Mouse (Mus musculus) neural tube, embryonic 15.5 days (tissue): ENCODE data around the gene Flot2. TPM values are rescaled to one million over a fixed set of nuclear protein-coding genes. Genes with fewer than 3 reads are reported as not detected.

Experiments used
- ATAC-seq: fragments of 200-750 bp; cut with Nextera tagmentation; 2 replicates; pipeline ENCODE4 v1.8.0; 2017; ENCODE audit warnings: mild to moderate bottlenecking, moderate TSS enrichment, moderate library complexity; ENCODE audit not compliant: low FRiP score
- H3K27ac ChIP-seq: fragments of 300-500 bp; sonication (generic); replicated peaks from 2 replicates; pipeline ENCODE4 v1.5.1; 2015; ENCODE audit warnings: mild to moderate bottlenecking, inconsistent platforms
- H3K27me3 ChIP-seq: fragments of 300-500 bp; sonication (generic); replicated peaks from 2 replicates; pipeline ENCODE4 v1.6.1; 2015; ENCODE audit warnings: inconsistent platforms
- H3K36me3 ChIP-seq: fragments of 300-500 bp; sonication (generic); 2 replicates; pipeline ENCODE4 v1.6.1; 2015; ENCODE audit warnings: inconsistent platforms
- H3K4me1 ChIP-seq: fragments of 300-500 bp; sonication (generic); 2 replicates; pipeline ENCODE4 v1.6.1; 2015; ENCODE audit warnings: inconsistent platforms
- H3K4me2 ChIP-seq: fragments of 300-500 bp; sonication (generic); 2 replicates; pipeline ENCODE4 v1.6.1; 2015; ENCODE audit warnings: inconsistent platforms, mild to moderate bottlenecking, moderate library complexity
- H3K4me3 ChIP-seq: fragments of 300-500 bp; sonication (generic); replicated peaks from 2 replicates; pipeline ENCODE4 v1.5.1; 2015; ENCODE audit warnings: mild to moderate bottlenecking, inconsistent platforms
- H3K9ac ChIP-seq: fragments of 300-500 bp; sonication (generic); replicated peaks from 2 replicates; pipeline ENCODE4 v1.6.1; 2015; ENCODE audit warnings: mild to moderate bottlenecking, inconsistent platforms
- H3K9me3 ChIP-seq: fragments of 300-500 bp; sonication (generic); replicated peaks from 2 replicates; pipeline ENCODE4 v1.6.1; 2016; ENCODE audit warnings: inconsistent platforms
- WGBS: fragments of 180-500 bp; shearing (Covaris S2); methylation state at CpG from one replicate; pipeline ENCODE4 v1.1.7; 2015; ENCODE audit warnings: mixed read lengths; 5-methylcytosine and 5-hydroxymethylcytosine counted together
- polyA plus RNA-seq: library from polyadenylated mRNA; unstranded; fragments of >200 nt; fragmentation: Nextera tagmentation; extraction: Ambion mirVana; gene quantifications from 2 replicates; pipeline ENCODE4 v1.2.1, GENCODE M21; 2015

Gene Flot2
- polyA plus RNA-seq, 1 experiment from 2014 or later = 132 TPM

DNA sequence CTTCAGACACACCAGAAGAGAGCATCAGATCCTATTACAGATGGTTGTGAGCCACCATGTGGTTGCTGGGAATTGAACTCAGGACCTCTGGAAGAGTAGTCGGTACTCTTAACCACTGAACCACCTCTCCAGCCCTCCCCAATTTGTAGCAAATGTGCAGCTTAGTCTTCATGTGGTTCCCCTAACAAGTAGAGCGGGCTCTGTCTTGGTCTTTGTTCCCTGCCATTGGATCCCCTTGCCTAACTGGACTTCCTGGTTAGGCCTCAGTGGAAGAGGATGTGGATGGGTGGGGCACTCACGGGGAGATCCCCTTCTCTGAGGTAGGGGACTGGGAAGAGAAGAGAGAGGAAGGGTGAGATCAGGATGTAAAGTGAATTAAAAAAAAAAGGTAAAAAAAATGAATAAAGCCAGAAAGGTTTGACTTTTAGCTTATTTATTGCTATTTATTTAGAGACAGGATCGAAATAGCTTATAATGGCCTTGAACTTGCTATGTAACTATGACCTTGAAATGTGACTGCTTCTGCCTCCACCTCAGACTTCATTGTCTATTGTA, 49.3 kb downstream of the Flot2 start:
- ATAC-seq = no peak
- peaks cover 8% of the 10 kb centered on the region; the same call in 1 of the 2 replicates for H3K27me3 ChIP-seq

DNA sequence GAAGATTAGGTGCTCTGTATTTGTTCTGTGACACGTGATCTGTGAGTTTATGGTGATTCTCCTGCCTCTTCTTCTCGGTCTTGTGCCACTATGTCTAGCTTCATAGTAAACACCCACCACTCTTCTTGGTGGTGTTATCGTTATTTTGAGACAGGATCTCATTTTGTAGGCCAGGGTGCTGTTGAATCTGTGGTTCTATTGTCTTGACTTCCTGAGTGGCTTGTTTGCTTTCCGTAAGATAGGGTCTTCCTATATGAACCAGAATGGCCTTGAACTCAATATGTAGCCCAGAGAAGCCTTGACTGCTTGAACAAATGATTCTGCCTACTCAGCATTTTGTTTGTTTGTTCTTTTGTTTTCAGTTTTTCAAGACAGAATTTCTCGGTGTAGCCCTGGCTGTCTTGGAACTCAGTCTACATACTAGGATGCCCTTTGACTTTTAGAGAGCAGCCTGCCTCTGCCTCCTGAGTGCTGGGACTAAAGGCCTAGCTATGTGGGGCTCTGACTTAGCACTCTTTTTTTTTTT, 50.1 kb downstream of the Flot2 start:
- Histone ChIP-seq H3K36me3 (no peaks in the 10 kb centered on the region), H3K27ac (no peak overlapping the region), H3K4me2 (no peak overlapping the region), H3K27me3 (peaks cover 8% of the 10 kb centered on the region; the same call in 1 of the 2 replicates), H3K4me3 (no peak overlapping the region), H3K9ac (no peak overlapping the region), H3K9me3 (no peaks in the 10 kb centered on the region), H3K4me1 (no peaks in the 10 kb centered on the region)
- 86% methylated on average over 5 of the region's 5 CpGs for WGBS
- no peak for ATAC-seq

More for the DNA sequence above, 49.3 kb downstream of the Flot2 start:
- WGBS = 79% methylated on average over 4 of the region's 4 CpGs
- H3K36me3 ChIP-seq = no peaks in the 10 kb centered on the region
- no peak overlapping the region for H3K27ac ChIP-seq
- H3K9ac ChIP-seq = no peak overlapping the region
- H3K4me2 ChIP-seq = no peak overlapping the region
- H3K9me3 ChIP-seq = no peaks in the 10 kb centered on the region
- H3K4me3 ChIP-seq = no peak overlapping the region
- H3K4me1 ChIP-seq = no peaks in the 10 kb centered on the region

DNA sequence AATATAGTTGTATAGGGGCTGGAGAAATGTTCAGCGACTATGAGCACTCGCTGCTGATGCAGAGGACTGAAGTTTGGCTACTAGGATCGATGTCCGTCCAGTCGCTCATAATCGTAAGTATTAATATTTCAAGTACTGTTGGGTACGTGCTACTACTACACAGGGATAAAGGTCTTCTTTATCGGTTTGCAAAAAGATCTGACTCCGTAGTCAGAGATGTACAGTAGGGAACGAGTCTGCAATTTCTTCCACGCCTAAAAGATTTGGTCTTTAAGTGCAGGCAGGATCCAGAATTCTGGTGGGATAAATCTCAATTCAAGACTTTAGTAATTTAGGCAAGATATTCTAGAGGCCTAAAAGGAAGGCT, 56.4 kb downstream of the Flot2 start:
- peaks cover 36% of the 10 kb centered on the region for H3K4me1 ChIP-seq
- peak; percentile 29; the same call in 1 of the 2 replicates for ATAC-seq
- 47% methylated on average over 11 of the region's 11 CpGs for whole genome bisulfite sequencing
- peak overlapping the region; percentile 90 for H3K27ac ChIP-seq
- H3K36me3 ChIP-seq = no peaks in the 10 kb centered on the region
- H3K9ac ChIP-seq = peak overlapping the region; percentile 83
- H3K9me3 ChIP-seq = no peaks in the 10 kb centered on the region
- peak overlapping the region; percentile 85 for H3K4me3 ChIP-seq
- H3K27me3 ChIP-seq = no peaks in the 10 kb centered on the region; the same call in 1 of the 2 replicates
- peak overlapping the region; percentile 71 for H3K4me2 ChIP-seq

DNA sequence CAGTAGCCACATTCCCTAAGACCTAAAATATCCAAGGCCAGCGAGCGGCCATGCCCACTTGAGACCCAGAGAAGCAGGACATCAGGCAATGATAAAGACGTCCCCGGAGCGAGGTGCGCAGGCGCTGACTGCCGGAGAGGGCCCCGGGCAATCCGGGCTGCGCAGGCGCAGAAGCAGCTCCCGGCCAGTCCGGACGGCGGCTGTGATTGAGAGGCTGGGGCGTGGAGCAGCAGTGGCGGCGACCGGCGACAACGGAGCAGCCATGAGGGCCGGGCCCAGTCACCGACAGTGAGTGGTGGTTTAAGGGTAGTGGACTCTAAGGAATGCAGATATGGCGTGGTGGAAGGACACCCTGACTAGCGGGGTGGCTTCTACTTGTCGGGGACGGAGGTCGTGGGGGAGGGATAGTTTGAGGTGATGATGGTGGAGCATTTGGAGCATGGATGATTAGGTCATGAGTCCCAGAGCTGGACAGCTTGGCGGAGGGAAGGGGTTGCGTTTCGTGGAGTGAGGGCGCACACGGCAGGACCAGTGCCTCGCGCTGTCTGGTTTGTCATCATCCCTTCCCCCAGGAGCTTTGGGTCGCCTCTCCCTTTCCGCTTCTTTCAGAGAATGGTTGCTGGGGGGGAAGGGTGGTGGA, 56.9 kb downstream of the Flot2 start, which contains the start of gene Fam222b:
Gene Fam222b (plus strand): TSS at position 157 of the 640 bp plus-strand sequence.
- H3K9me3 ChIP-seq = no peaks in the 10 kb centered on the region
- H3K27ac ChIP-seq = peak within 1 kb of the TSS; percentile 90
- peak within 1 kb of the TSS; percentile 83 for H3K9ac ChIP-seq
- WGBS = under 1% methylated on average over 38 of the region's 38 CpGs
- H3K27me3 ChIP-seq = no peaks in the 10 kb centered on the region; the same call in 1 of the 2 replicates
- ATAC-seq = peak; percentile 96
- H3K4me1 ChIP-seq = peaks cover 36% of the 10 kb centered on the region
- H3K4me3 ChIP-seq = peak within 1 kb of the TSS; percentile 85
- no peaks in the 10 kb centered on the region for H3K36me3 ChIP-seq
- H3K4me2 ChIP-seq = peak within 1 kb of the TSS; percentile 71

DNA sequence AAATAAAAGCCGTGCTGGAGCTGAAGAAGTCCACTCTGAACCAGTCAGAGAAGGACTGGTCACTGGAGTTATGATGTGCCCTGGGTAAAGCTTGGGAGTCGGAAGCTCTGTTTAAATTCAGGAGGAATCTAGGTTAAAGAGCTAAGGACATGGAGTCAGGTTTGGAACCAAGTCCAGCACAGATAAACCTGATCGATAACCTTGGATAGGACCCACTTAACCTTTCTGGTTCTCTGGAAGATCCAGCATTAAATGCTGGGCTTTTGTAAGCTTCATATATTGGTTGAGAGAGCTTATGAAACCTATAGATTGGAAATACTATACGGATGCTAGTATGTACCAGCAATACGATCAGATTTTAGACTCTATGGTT, 57.4 kb downstream of the Flot2 start:
- peaks cover 36% of the 10 kb centered on the region for H3K4me1 ChIP-seq
- H3K27ac ChIP-seq = peak overlapping the region; percentile 90
- no peaks in the 10 kb centered on the region for H3K36me3 ChIP-seq
- WGBS = 22% methylated on average over 5 of the region's 5 CpGs
- no peaks in the 10 kb centered on the region for H3K9me3 ChIP-seq
- ATAC-seq = no peak
- peak overlapping the region; percentile 71 for H3K4me2 ChIP-seq
- peak overlapping the region; percentile 83 for H3K9ac ChIP-seq
- no peaks in the 10 kb centered on the region; the same call in 1 of the 2 replicates for H3K27me3 ChIP-seq
- H3K4me3 ChIP-seq = peak overlapping the region; percentile 85

DNA sequence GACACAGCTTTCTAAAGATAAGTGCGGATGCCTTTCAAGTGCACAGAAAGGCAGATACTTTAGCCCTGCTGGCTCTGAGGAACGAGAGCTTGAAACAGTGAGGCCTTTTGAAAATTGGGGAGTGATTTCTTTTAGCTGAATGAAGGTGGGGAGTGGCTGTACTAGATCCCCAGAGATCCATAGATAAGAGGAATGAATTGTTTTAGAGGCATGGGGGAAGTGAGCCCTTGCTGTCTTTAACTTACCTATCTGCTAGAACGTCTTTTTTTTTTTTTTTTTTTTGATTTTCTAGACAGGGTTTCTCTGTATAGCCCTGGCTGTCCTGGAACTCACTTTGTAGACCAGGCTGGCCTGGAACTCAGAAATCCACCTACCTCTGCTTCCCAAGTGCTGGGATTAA, 59.3 kb downstream of the Flot2 start:
- Histone ChIP-seq H3K4me3 (peak overlapping the region; percentile 16), H3K36me3 (no peaks in the 10 kb centered on the region), H3K27ac (0 out of 2 replicates have a peak overlapping the region, but pooled peaks have one; percentile 18), H3K9ac (0 out of 2 replicates have a peak overlapping the region, but pooled peaks have one; percentile 36), H3K9me3 (no peaks in the 10 kb centered on the region), H3K27me3 (no peaks in the 10 kb centered on the region), H3K4me2 (peak overlapping the region; percentile 71), H3K4me1 (peaks cover 36% of the 10 kb centered on the region)
- WGBS = 43% methylated on average over 3 of the region's 3 CpGs
- ATAC-seq = no peak

DNA sequence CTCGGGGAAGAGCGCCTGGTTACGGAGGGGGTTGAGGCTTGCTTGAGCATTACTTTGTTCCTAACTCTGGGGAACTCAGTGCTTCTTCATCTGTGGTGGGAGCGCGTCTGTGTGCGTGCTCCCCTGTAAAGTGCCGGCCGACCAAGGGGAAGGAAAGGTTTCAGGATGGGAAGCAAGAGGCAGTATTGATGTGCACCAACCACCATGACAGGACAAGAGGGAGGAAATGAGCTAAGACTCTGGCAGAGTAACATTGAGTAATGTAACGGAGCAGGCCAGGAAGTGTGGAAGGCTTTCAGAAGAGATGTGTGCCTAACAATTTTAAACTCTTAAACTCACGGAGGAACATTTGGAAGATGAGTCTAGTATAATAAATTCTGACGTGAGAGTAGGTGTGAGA, 63.0 kb downstream of the Flot2 start:
- H3K27ac ChIP-seq = no peak overlapping the region
- H3K4me3 ChIP-seq = no peak overlapping the region
- H3K9ac ChIP-seq = no peak overlapping the region
- H3K9me3 ChIP-seq = no peaks in the 10 kb centered on the region
- 90% methylated on average over 11 of the region's 11 CpGs for WGBS
- H3K36me3 ChIP-seq = no peaks in the 10 kb centered on the region
- ATAC-seq = no peak
- no peaks in the 10 kb centered on the region for H3K27me3 ChIP-seq
- peaks cover 26% of the 10 kb centered on the region for H3K4me1 ChIP-seq
- H3K4me2 ChIP-seq = no peak overlapping the region

DNA sequence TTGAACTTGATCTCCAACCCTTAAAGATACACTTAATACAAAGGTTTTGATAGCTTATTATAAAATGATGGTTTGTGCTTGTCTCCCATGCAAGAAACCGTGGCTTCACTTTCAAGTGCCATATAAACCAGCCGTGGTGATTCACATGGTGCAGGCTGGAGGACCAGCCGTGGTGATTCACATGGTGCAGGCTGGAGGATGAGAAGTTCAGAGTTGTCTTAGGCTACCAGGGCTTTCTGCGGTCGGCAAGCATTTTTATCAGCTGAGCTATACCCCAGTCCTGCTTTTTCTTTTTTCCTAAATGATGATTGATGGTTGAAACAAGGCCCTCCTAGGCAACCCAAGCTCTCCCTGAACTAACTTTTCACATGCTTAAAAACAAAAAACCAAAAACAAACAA, 64.4 kb downstream of the Flot2 start:
- Histone ChIP-seq H3K4me2 (no peak overlapping the region), H3K27me3 (no peaks in the 10 kb centered on the region), H3K4me3 (no peak overlapping the region), H3K9me3 (no peaks in the 10 kb centered on the region), H3K9ac (no peak overlapping the region), H3K27ac (no peak overlapping the region), H3K36me3 (peaks cover 3% of the 10 kb centered on the region; the same call in 1 of the 2 replicates), H3K4me1 (peaks cover 14% of the 10 kb centered on the region)
- ATAC-seq = no peak
- 87% methylated on average over 5 of the region's 5 CpGs for WGBS

DNA sequence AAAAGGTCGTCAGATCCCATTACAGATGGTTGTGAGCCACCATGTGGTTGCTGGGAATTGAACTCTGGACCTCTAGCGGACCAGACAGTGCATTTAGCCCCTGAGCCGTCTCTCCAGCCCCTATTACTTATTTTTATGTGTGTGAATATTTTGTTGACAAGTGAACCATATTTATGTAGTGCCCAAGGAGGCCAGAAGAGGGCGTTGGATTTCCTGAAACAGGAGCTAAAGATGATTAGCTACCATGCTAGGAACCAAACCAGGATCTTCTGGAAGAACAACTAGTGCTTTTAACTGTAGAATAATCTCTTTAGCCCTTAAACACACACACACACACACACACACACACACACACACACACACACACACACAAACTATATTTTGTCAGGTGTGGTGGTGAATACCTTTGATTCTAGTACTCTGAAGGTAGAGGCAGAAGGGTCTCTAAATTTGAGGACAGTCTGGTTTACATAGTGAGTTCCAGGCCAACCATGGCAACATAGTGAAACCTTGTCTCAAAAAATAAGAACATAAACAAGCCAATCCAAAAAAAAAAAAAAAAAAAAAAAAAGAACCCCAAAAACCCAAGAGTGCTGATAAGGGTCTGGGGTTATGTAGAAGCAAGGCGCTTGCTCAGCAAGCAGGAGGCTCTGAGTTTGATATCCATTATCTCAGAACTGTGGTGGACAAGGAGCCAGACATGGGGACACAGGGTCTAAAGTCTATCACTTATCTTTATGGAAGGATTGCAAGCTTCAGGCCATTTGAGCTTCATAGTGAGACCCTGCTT, 65.4 kb downstream of the Flot2 start:
- Histone ChIP-seq H3K27ac (no peak overlapping the region), H3K9me3 (no peaks in the 10 kb centered on the region), H3K4me2 (no peak overlapping the region), H3K36me3 (peaks cover 7% of the 10 kb centered on the region; the same call in 1 of the 2 replicates), H3K4me1 (peaks cover 4% of the 10 kb centered on the region), H3K4me3 (no peak overlapping the region), H3K9ac (no peak overlapping the region), H3K27me3 (no peaks in the 10 kb centered on the region)
- 67% methylated on average over 5 of the region's 5 CpGs for WGBS
- ATAC-seq = no peak

DNA sequence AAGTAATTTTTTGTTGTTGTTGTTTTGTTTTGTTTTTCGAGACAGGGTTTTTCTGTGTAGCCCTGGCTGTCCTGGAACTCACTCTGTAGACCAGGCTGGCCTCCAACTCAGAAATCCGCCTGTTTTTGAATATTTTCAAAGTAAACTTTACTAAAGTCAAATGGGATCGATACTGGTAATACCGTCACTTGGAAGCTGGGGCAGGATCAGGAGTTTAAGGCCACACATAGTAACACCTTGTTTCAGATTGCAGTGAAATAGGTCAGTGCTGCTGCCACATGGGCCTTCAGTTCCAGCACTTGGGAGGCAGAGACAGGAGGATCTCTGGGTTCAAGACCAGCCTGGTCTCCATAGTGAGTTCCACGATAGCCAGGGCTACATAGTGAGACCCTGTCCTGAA, 66.8 kb downstream of the Flot2 start:
- H3K4me2 ChIP-seq = no peak overlapping the region
- no peak overlapping the region for H3K9ac ChIP-seq
- no peaks in the 10 kb centered on the region for H3K27me3 ChIP-seq
- H3K27ac ChIP-seq = no peak overlapping the region
- no peak overlapping the region for H3K4me3 ChIP-seq
- 96% methylated on average over 5 of the region's 5 CpGs for WGBS
- no peaks in the 10 kb centered on the region for H3K9me3 ChIP-seq
- peaks cover 7% of the 10 kb centered on the region; the same call in 1 of the 2 replicates for H3K36me3 ChIP-seq
- no peak for ATAC-seq
- H3K4me1 ChIP-seq = no peaks in the 10 kb centered on the region; the same call in 1 of the 2 replicates
